Mouse (Mus musculus): ENCODE results near the gene Pygo2. TPM values are rescaled to one million over a fixed set of nuclear protein-coding genes. Genes with fewer than 3 reads are reported as not detected.

Pygo2 gene
- total RNA-seq (2014; rRNA removed) (62.5 and 72.1 TPM in 2 replicates), polyA plus RNA-seq (2015; fragmentation: Nextera tagmentation; extraction: Ambion mirVana) (42.5 and 43.5 TPM in 2 replicates)

DNA sequence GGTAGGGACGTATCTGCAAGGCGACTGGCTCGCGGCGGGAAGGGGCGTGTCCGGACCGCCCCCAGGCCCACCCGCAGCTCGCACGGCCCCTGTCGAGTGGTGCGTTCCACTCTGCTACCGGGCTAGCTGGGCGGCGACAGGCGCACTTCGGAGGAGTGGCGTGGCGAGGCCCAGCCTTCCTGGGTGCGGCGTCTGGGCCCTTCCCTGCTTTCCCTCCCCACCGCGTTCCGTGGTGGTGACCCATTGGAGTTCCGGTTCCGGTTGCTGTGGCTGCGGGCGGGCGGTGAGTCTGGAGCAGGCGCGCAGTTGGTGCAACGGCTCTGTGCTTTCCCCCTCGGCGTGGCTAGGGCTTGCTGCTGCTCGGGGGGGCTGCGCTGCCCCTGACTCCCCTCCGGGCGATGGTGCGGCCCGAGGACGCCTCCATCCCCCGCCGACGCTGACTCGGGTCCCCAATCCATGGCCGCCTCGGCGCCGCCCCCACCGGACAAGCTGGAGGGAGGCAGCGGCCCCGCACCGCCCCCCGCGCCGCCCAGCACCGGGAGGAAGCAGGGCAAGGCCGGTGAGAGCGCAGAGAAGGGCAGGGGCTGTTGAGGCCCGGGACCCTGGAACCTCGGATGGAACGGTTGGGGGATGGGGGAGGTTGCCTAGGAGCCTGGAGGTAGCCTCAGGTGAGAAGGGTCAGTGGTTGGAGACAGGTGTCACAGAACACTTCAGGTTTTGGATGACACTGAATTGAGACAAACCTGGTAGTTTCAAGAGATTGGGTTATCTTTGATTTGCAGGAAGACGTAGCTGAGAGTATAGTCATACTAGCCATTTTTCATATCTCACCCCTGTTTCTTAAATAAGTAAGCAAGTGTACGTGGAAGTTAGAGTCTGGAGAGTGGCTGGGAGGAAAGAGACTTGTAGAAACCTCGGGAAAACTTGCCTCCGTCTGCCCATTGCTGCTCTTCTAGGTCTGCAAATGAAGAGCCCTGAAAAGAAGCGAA, at the start of gene Pygo2:
Pygo2 (plus strand) TSS at position 44 of the 989 bp plus-strand sequence.
- ATAC-seq (peak; percentile 99), DNase-seq (peak; percentile 96)
- WGBS, result 4% methylated on average over 66 of the region's 68 CpGs
- no peak; the same call in 1 of the 2 replicates for TF ChIP-seq CTCF (IDR thresholded peaks at IDR 0.05; ENCODE audit: low read depth)
- H3K4me2 ChIP-seq (ENCODE audit: low read depth), result peak within 1 kb of the TSS; percentile 85
- H3K27ac ChIP-seq (ENCODE audit: low read depth, low read length), result peak within 1 kb of the TSS; percentile 90
- H3K36me3 ChIP-seq (ENCODE audit: insufficient read depth), result peaks cover 24% of the 10 kb centered on the region
- peak within 1 kb of the TSS; percentile 70 for H3K4me3 ChIP-seq (ENCODE audit: low read depth, low read length)
- H3K4me1 ChIP-seq (ENCODE audit: insufficient read depth), result peaks cover 8% of the 10 kb centered on the region
- H3K9ac ChIP-seq, result peak within 1 kb of the TSS; percentile 82
- H3K9me3 ChIP-seq (ENCODE audit: low read length), result no peaks in the 10 kb centered on the region
- no peaks in the 10 kb centered on the region for H3K27me3 ChIP-seq (ENCODE audit: insufficient read depth, low read length)

DNA sequence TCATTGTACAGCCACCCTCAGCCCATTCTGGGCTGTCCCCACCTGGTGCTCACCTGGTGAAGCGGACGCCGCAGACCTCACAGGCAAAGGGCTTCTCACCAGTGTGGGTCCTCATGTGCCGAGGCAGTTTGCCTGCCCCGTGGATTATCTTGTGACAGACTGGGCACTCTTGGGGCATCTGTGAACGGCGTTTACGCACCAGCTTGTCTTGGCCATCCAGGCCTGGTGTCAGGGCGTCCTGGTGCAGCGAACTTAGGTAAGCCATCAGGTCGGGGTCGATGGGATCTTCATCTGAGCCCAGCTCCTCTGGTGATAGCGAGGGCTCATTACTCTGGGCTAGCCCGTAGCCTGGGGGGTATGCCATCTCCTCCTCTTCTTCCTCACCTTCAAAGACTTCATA, 49.7 kb upstream of the Pygo2 start:
- H3K9me3 ChIP-seq (ENCODE audit: low read length), result no peaks in the 10 kb centered on the region
- H3K27me3 ChIP-seq (ENCODE audit: insufficient read depth, low read length), result no peaks in the 10 kb centered on the region
- no peak overlapping the region for H3K27ac ChIP-seq (ENCODE audit: low read depth, low read length)
- H3K36me3 ChIP-seq (ENCODE audit: insufficient read depth), result no peaks in the 10 kb centered on the region
- no peak overlapping the region for H3K4me3 ChIP-seq (ENCODE audit: low read depth, low read length)
- 93% methylated on average over 14 of the region's 14 CpGs for WGBS
- no peak overlapping the region for H3K9ac ChIP-seq
- no peak for TF ChIP-seq CTCF (IDR thresholded peaks at IDR 0.05; ENCODE audit: low read depth)
- no peak overlapping the region for H3K4me2 ChIP-seq (ENCODE audit: low read depth)
- peaks cover 4% of the 10 kb centered on the region for H3K4me1 ChIP-seq (ENCODE audit: insufficient read depth)
- DNase-seq, result no peak
- ATAC-seq, result no peak

DNA sequence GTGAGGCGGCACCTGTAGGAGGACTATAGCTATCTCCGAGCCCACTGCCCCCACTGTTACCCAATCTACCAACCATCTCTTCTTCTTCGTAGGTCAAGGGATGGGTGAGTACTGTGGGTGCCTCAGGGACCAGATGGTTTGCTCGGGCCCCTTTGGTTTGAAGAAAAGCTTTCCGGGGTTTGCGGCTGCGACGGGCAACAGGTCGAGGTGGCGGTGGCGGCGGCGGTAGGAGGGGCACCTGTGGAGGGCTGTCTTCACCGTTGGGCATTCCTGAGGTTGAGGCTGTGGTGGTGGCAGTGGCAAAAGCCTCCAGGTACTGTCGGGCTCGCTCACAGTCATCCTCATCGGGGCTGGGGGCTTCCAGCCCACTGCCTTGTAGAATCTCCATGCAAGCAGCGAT, 49.3 kb upstream of the Pygo2 start:
- Histone ChIP-seq H3K4me1 (ENCODE audit: insufficient read depth) (peaks cover 4% of the 10 kb centered on the region), H3K9me3 (ENCODE audit: low read length) (no peaks in the 10 kb centered on the region), H3K9ac (no peak overlapping the region), H3K36me3 (ENCODE audit: insufficient read depth) (no peaks in the 10 kb centered on the region), H3K27me3 (ENCODE audit: insufficient read depth, low read length) (no peaks in the 10 kb centered on the region), H3K4me2 (ENCODE audit: low read depth) (no peak overlapping the region), H3K4me3 (ENCODE audit: low read depth, low read length) (no peak overlapping the region), H3K27ac (ENCODE audit: low read depth, low read length) (no peak overlapping the region)
- no peak for ATAC-seq
- 95% methylated on average over 18 of the region's 18 CpGs for WGBS
- no peak for DNase-seq
- no peak for TF ChIP-seq CTCF (IDR thresholded peaks at IDR 0.05; ENCODE audit: low read depth)

DNA sequence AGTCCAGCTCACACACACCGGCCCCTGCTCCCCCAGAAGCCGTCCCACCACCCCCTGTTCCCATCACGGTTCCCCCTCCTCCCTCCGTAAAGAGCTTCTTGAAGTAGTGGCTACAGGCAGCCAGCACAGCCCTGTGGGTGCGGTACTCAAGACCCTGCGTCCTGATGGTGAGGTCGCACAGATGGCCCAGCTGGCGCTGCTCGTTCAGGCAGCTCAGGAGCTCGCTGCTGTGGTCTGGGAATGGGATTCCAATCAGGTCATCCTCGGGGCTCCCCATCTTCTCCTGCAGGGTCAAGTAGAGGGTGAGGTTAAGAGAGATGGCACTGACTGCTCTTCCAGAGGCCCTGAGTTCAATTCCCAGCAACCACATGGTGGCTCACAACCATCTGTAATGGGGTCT, 48.8 kb upstream of the Pygo2 start:
- Histone ChIP-seq H3K27ac (ENCODE audit: low read depth, low read length) (no peak overlapping the region), H3K4me3 (ENCODE audit: low read depth, low read length) (no peak overlapping the region)
- ATAC-seq, result no peak

DNA sequence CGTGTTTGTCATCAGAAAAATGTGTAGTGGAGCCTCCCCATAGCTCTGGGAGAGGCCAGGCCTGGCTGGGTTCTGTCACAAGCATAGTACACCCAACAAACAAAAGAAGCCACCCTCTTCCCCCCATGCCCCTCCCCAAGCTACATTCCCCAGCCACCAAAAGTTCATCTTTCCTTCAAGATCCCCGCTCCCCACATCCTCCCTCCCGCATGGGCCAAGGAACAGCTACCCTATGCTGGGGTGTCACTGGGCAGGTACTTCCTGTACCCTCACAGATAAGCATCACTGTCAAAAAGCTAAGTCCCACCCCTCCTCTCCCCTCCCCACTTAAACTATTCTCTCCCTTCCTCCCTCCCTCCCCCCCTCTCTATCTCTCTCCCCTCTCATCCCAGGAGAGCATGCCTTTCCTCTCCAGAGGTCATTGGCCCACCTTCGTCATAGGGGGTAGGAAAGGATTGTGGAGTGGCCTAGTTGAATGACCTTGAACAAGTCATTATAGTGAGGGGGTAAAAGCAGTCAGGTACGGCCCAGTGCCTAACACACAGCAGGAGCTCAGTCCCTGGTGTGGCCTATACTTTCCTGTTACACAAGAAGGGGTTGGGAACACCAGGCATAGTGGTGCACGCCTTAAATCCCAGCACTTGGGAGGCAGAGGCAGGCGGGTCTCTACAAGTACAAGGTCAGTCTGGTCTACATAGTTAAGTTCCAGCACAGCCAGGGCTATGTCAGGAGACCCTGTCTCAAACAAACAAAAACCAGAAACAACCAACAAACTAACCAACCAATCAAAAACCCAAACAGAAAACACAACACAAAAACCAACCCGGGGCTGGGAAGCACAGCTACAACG, 47.8 kb upstream of the Pygo2 start:
- no peak for DNase-seq
- TF ChIP-seq CTCF (IDR thresholded peaks at IDR 0.05; ENCODE audit: low read depth), result no peak
- Histone ChIP-seq H3K4me1 (ENCODE audit: insufficient read depth) (peaks cover 4% of the 10 kb centered on the region), H3K9me3 (ENCODE audit: low read length) (no peaks in the 10 kb centered on the region), H3K9ac (no peak overlapping the region), H3K4me3 (ENCODE audit: low read depth, low read length) (no peak overlapping the region), H3K4me2 (ENCODE audit: low read depth) (no peak overlapping the region), H3K27ac (ENCODE audit: low read depth, low read length) (no peak overlapping the region), H3K27me3 (ENCODE audit: insufficient read depth, low read length) (no peaks in the 10 kb centered on the region), H3K36me3 (ENCODE audit: insufficient read depth) (no peaks in the 10 kb centered on the region)
- ATAC-seq, result no peak
- WGBS, result 87% methylated on average over 9 of the region's 9 CpGs

More for the DNA sequence above, 48.8 kb upstream of the Pygo2 start:
- Histone ChIP-seq H3K4me2 (ENCODE audit: low read depth) (no peak overlapping the region), H3K27me3 (ENCODE audit: insufficient read depth, low read length) (no peaks in the 10 kb centered on the region), H3K4me1 (ENCODE audit: insufficient read depth) (peaks cover 4% of the 10 kb centered on the region), H3K9me3 (ENCODE audit: low read length) (no peaks in the 10 kb centered on the region), H3K36me3 (ENCODE audit: insufficient read depth) (no peaks in the 10 kb centered on the region), H3K9ac (no peak overlapping the region)
- 87% methylated on average over 11 of the region's 11 CpGs for WGBS
- TF ChIP-seq CTCF (IDR thresholded peaks at IDR 0.05; ENCODE audit: low read depth), result no peak
- DNase-seq, result no peak

DNA sequence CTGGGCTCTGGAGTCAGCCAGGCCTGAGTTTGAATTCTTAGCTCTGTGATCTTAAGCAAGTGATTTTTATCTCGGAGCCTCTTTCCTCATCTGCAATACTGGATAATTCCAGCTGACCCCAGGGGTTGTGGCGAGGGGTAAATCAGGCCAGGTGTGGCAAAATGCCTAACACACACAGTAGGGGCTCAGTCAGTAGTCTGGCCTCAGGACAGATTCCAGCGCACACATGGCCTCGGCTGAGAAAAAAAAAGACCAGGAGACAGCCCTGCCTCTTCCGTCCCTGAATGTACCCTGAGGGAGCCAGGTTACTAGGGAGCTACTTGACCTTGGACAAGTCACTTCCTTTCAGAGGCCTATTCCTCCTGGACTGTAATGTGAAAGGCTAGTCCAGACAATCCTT, 47.1 kb upstream of the Pygo2 start:
- H3K4me2 ChIP-seq (ENCODE audit: low read depth), result no peak overlapping the region
- H3K27ac ChIP-seq (ENCODE audit: low read depth, low read length), result no peak overlapping the region
- TF ChIP-seq CTCF (IDR thresholded peaks at IDR 0.05; ENCODE audit: low read depth), result no peak
- DNase-seq (no peak), ATAC-seq (no peak)
- 84% methylated on average over 5 of the region's 5 CpGs for WGBS
- H3K9me3 ChIP-seq (ENCODE audit: low read length), result no peaks in the 10 kb centered on the region
- no peak overlapping the region for H3K4me3 ChIP-seq (ENCODE audit: low read depth, low read length)
- H3K36me3 ChIP-seq (ENCODE audit: insufficient read depth), result no peaks in the 10 kb centered on the region
- no peaks in the 10 kb centered on the region for H3K27me3 ChIP-seq (ENCODE audit: insufficient read depth, low read length)
- no peak overlapping the region for H3K9ac ChIP-seq
- H3K4me1 ChIP-seq (ENCODE audit: insufficient read depth), result peaks cover 3% of the 10 kb centered on the region

Measured in forebrain, postnatal 0 days (tissue).